Mouse (Mus musculus): ENCODE data around the gene Arid4a.
"Not testable (repeated sequence)": the region's sequence is repeated elsewhere in the genome, so short reads cannot be mapped to it uniquely, and the experiment has no call there.

Gene Arid4a

GRCm38 (mm10) chr12:71053031-71053430, 37.2 kb downstream of the Arid4a start:
- DNase-seq (ENCODE audit: low spot score in 2 of 2): no peak

GRCm38 (mm10) chr12:71053486-71053885, 37.7 kb downstream of the Arid4a start:
- no peak for DNase-seq (ENCODE audit: low spot score in 2 of 2)

GRCm38 (mm10) chr12:71055537-71055936, 39.7 kb downstream of the Arid4a start:
- no peak for DNase-seq (ENCODE audit: low spot score in 2 of 2)

GRCm38 (mm10) chr12:71059741-71060140, 44.0 kb downstream of the Arid4a start:
- DNase-seq (ENCODE audit: low spot score in 2 of 2): no peak

GRCm38 (mm10) chr12:71069846-71070245, 54.1 kb downstream of the Arid4a start:
- no peak for DNase-seq (ENCODE audit: low spot score in 2 of 2)

GRCm38 (mm10) chr12:71072048-71072447, 56.3 kb downstream of the Arid4a start:
- no peak for DNase-seq (ENCODE audit: low spot score in 2 of 2)

- peak in 1 of 2 experiments; percentile 23 for DNase-seq (ENCODE audit: low spot score in 2 of 2)
These were observed 57.4 kb downstream of the Arid4a start for GRCm38 (mm10) chr12:71073113-71073730.

GRCm38 (mm10) chr12:71086331-71086730, 70.5 kb downstream of the Arid4a start:
- DNase-seq (ENCODE audit: low spot score in 2 of 2): no peak

GRCm38 (mm10) chr12:71104275-71104674, 88.5 kb downstream of the Arid4a start:
- DNase-seq (ENCODE audit: low spot score in 2 of 2): not testable (repeated sequence)

- DNase-seq (ENCODE audit: low spot score in 2 of 2): no peak
These were observed 91.5 kb downstream of the Arid4a start for GRCm38 (mm10) chr12:71107216-71107771.

GRCm38 (mm10) chr12:71111331-71111730, 95.5 kb downstream of the Arid4a start, which contains the start of gene Tomm20l:
Gene Tomm20l, plus strand, starts transcription at chr12:71111428.
- DNase-seq (ENCODE audit: low spot score in 2 of 2): peak in 1 of 2 experiments; percentile 11

- DNase-seq (ENCODE audit: low spot score in 2 of 2): no peak
These were observed 97.3 kb downstream of the Arid4a start for GRCm38 (mm10) chr12:71113074-71113473.

GRCm38 (mm10) chr12:71113675-71114288, 98.0 kb downstream of the Arid4a start:
- DNase-seq (ENCODE audit: low spot score in 2 of 2): peak; percentile 38 to 51

GRCm38 (mm10) chr12:71116411-71116810, 100.6 kb downstream of the Arid4a start:
- no peak for DNase-seq (ENCODE audit: low spot score in 2 of 2)

- DNase-seq (ENCODE audit: low spot score in 2 of 2): no peak
These were observed 106.9 kb downstream of the Arid4a start for GRCm38 (mm10) chr12:71122731-71123130.

- DNase-seq (ENCODE audit: low spot score in 2 of 2): no peak
These were observed 107.5 kb downstream of the Arid4a start for GRCm38 (mm10) chr12:71123286-71123685.

GRCm38 (mm10) chr12:71135581-71135980, 119.8 kb downstream of the Arid4a start:
- DNase-seq (ENCODE audit: low spot score in 2 of 2): no peak

GRCm38 (mm10) chr12:71136130-71136973, 120.6 kb downstream of the Arid4a start, which contains the start of the genes Timm9 and 2700049A03Rik:
Gene Timm9, minus strand, starts transcription at chr12:71136684.
Gene 2700049A03Rik, plus strand, starts transcription at chr12:71136848.
- peak; percentile 51 to 67 for DNase-seq (ENCODE audit: low spot score in 2 of 2)

GRCm38 (mm10) chr12:71136974-71137491, 121.2 kb downstream of the Arid4a start:
- peak; percentile 76 to 84 for DNase-seq (ENCODE audit: low spot score in 2 of 2)

GRCm38 (mm10) chr12:71137686-71138085, 121.9 kb downstream of the Arid4a start:
- DNase-seq (ENCODE audit: low spot score in 2 of 2): no peak

GRCm38 (mm10) chr12:71139258-71139828, 123.6 kb downstream of the Arid4a start:
- DNase-seq (ENCODE audit: low spot score in 2 of 2): peak in 1 of 2 experiments; percentile 8
